Mouse (Mus musculus): ENCODE data around the gene S100a14. TPM values are rescaled to one million over a fixed set of nuclear protein-coding genes. Genes with fewer than 3 reads are reported as not detected.

The S100a14 gene
- polyA plus RNA-seq, 1 experiment from 2014 or later: not detected

- ATAC-seq (ENCODE audit: low read depth): no peak
- whole genome bisulfite sequencing (ENCODE audit: insufficient replicate concordance): 55% methylated on average over 3 of the region's 3 CpGs
- H3K36me3 ChIP-seq (ENCODE audit: control insufficient read depth, insufficient read depth): no peaks in the 10 kb centered on the region
- H3K27ac ChIP-seq (ENCODE audit: low read length): no peak overlapping the region
- H3K9ac ChIP-seq (ENCODE audit: low read depth, low read length): no peak overlapping the region
- H3K4me2 ChIP-seq (ENCODE audit: low read depth, low read length): no peak overlapping the region
- no peak overlapping the region for H3K4me3 ChIP-seq (ENCODE audit: low read depth, low read length)
- H3K27me3 ChIP-seq (ENCODE audit: control insufficient read depth, insufficient read depth, low read depth, low read length): no peaks in the 10 kb centered on the region
- no peaks in the 10 kb centered on the region for H3K4me1 ChIP-seq (ENCODE audit: control insufficient read depth, low read depth, low read length)
- no peaks in the 10 kb centered on the region for H3K9me3 ChIP-seq (replicated peaks; ENCODE audit: control insufficient read depth, low read length)
These were observed 48.7 kb downstream of the S100a14 start for GRCm38 (mm10) chr3:90575320-90575719.

- WGBS (ENCODE audit: insufficient replicate concordance): 60% methylated on average over 10 of the region's 10 CpGs
- H3K27me3 ChIP-seq (ENCODE audit: control insufficient read depth, insufficient read depth, low read depth, low read length): no peaks in the 10 kb centered on the region
These were observed 49.8 kb downstream of the S100a14 start for GRCm38 (mm10) chr3:90576351-90577001.

More at GRCm38 (mm10) chr3:90576351-90577001, 49.8 kb downstream of the S100a14 start:
- Histone ChIP-seq H3K9me3 (replicated peaks; ENCODE audit: control insufficient read depth, low read length) (no peaks in the 10 kb centered on the region), H3K9ac (ENCODE audit: low read depth, low read length) (no peak overlapping the region), H3K4me3 (ENCODE audit: low read depth, low read length) (no peak overlapping the region), H3K4me1 (ENCODE audit: control insufficient read depth, low read depth, low read length) (no peaks in the 10 kb centered on the region), H3K4me2 (ENCODE audit: low read depth, low read length) (no peak overlapping the region), H3K27ac (ENCODE audit: low read length) (no peak overlapping the region), H3K36me3 (ENCODE audit: control insufficient read depth, insufficient read depth) (no peaks in the 10 kb centered on the region)
- no peak for ATAC-seq (ENCODE audit: low read depth)

Other genes starting within 250 kb of the S100a14 start
- 3.2 and 3.9 TPM in 2 replicates for gene Gatad2b, start 233.7 kb upstream of the S100a14 start, polyA plus RNA-seq (2015; fragmentation: Nextera tagmentation; extraction: Ambion mirVana)
- 1.1 and 1.5 TPM in 2 replicates for gene Slc27a3, start 136.9 kb upstream of the S100a14 start, polyA plus RNA-seq (2015; fragmentation: Nextera tagmentation; extraction: Ambion mirVana)
- 6.7 and 7.2 TPM in 2 replicates for gene Ints3, start 93.2 kb upstream of the S100a14 start, polyA plus RNA-seq (2015; fragmentation: Nextera tagmentation; extraction: Ambion mirVana)
- 4.1 and 4.3 TPM in 2 replicates for gene Npr1, start 61.0 kb upstream of the S100a14 start, polyA plus RNA-seq (2015; fragmentation: Nextera tagmentation; extraction: Ambion mirVana)
- 44.8 and 48.7 TPM in 2 replicates for gene Ilf2, start 50.7 kb upstream of the S100a14 start, polyA plus RNA-seq (2015; fragmentation: Nextera tagmentation; extraction: Ambion mirVana)
- gene Snapin, start 35.8 kb upstream of the S100a14 start, polyA plus RNA-seq (2015; fragmentation: Nextera tagmentation; extraction: Ambion mirVana): 17.8 and 18.2 TPM in 2 replicates
- 38.8 and 41.2 TPM in 2 replicates for gene Chtop, start 17.4 kb upstream of the S100a14 start, polyA plus RNA-seq (2015; fragmentation: Nextera tagmentation; extraction: Ambion mirVana)
- gene S100a1, start 12.5 kb upstream of the S100a14 start, polyA plus RNA-seq (2015; fragmentation: Nextera tagmentation; extraction: Ambion mirVana): 26.5 and 33.8 TPM in 2 replicates
- gene S100a13, start 12.4 kb upstream of the S100a14 start, polyA plus RNA-seq (2015; fragmentation: Nextera tagmentation; extraction: Ambion mirVana): 18.9 and 19.6 TPM in 2 replicates
- gene S100a16, start 10.4 kb downstream of the S100a14 start, polyA plus RNA-seq (2015; fragmentation: Nextera tagmentation; extraction: Ambion mirVana): 31.5 and 34.8 TPM in 2 replicates
- not detected in 2 replicates for gene S100a3, start 33.7 kb downstream of the S100a14 start, polyA plus RNA-seq (2015; fragmentation: Nextera tagmentation; extraction: Ambion mirVana)
- gene S100a2, start 63.4 kb downstream of the S100a14 start, polyA plus RNA-seq (2015; fragmentation: Nextera tagmentation; extraction: Ambion mirVana): not detected in 2 replicates
- not detected in 2 replicates for gene Gm42674, start 75.0 kb downstream of the S100a14 start, polyA plus RNA-seq (2015; fragmentation: Nextera tagmentation; extraction: Ambion mirVana)
- gene S100a4, start 76.9 kb downstream of the S100a14 start, polyA plus RNA-seq (2015; fragmentation: Nextera tagmentation; extraction: Ambion mirVana): 2.2 and 2.5 TPM in 2 replicates
- gene S100a5, start 81.7 kb downstream of the S100a14 start, polyA plus RNA-seq (2015; fragmentation: Nextera tagmentation; extraction: Ambion mirVana): not detected in 2 replicates
- 18.6 and 18.7 TPM in 2 replicates for gene S100a6, start 86.0 kb downstream of the S100a14 start, polyA plus RNA-seq (2015; fragmentation: Nextera tagmentation; extraction: Ambion mirVana)
- gene S100a7a, start 127.2 kb downstream of the S100a14 start, polyA plus RNA-seq (2015; fragmentation: Nextera tagmentation; extraction: Ambion mirVana): 0.06 TPM in 1 of 2 replicates, not detected in the other
- 2,698 and 2,791 TPM in 2 replicates for gene S100a8, start 142.1 kb downstream of the S100a14 start, polyA plus RNA-seq (2015; fragmentation: Nextera tagmentation; extraction: Ambion mirVana)
- 1,737 and 1,805 TPM in 2 replicates for gene S100a9, start 168.9 kb downstream of the S100a14 start, polyA plus RNA-seq (2015; fragmentation: Nextera tagmentation; extraction: Ambion mirVana)
- gene Pglyrp4, start 200.1 kb downstream of the S100a14 start, polyA plus RNA-seq (2015; fragmentation: Nextera tagmentation; extraction: Ambion mirVana): 0.06 TPM in 1 of 2 replicates, not detected in the other